Mouse (Mus musculus): ENCODE measurements around the gene Fkbp1a.

Gene Fkbp1a

GRCm38 (mm10) chr2:151533632-151534031 is 8.7 kb upstream of the Fkbp1a start:
- DNase-seq (ENCODE audit: low read depth, low spot score): no peak
- H3K36me3 ChIP-seq (ENCODE audit: control insufficient read depth, insufficient read depth, low read length, poor library complexity, severe bottlenecking): no peaks in the 10 kb centered on the region
- no peaks in the 10 kb centered on the region for H3K27me3 ChIP-seq (ENCODE audit: control insufficient read depth, insufficient read depth, low read length, poor library complexity, severe bottlenecking)

GRCm38 (mm10) chr2:151535961-151536617 is 6.2 kb upstream of the Fkbp1a start:
- H3K27me3 ChIP-seq (ENCODE audit: control insufficient read depth, insufficient read depth, low read length, poor library complexity, severe bottlenecking): no peaks in the 10 kb centered on the region
- H3K36me3 ChIP-seq (ENCODE audit: control insufficient read depth, insufficient read depth, low read length, poor library complexity, severe bottlenecking): no peaks in the 10 kb centered on the region
- peak; percentile 11 for DNase-seq (ENCODE audit: low read depth, low spot score)

GRCm38 (mm10) chr2:151536618-151536974 is 5.7 kb upstream of the Fkbp1a start:
- H3K36me3 ChIP-seq (ENCODE audit: control insufficient read depth, insufficient read depth, low read length, poor library complexity, severe bottlenecking): no peaks in the 10 kb centered on the region
- no peak for DNase-seq (ENCODE audit: low read depth, low spot score)
- no peaks in the 10 kb centered on the region for H3K27me3 ChIP-seq (ENCODE audit: control insufficient read depth, insufficient read depth, low read length, poor library complexity, severe bottlenecking)

- H3K27me3 ChIP-seq (ENCODE audit: control insufficient read depth, insufficient read depth, low read length, poor library complexity, severe bottlenecking): no peaks in the 10 kb centered on the region
- no peak for DNase-seq (ENCODE audit: low read depth, low spot score)
Observed at GRCm38 (mm10) chr2:151538646-151539045, 3.6 kb upstream of the Fkbp1a start.

GRCm38 (mm10) chr2:151543063-151543895 is 996 bp downstream of the Fkbp1a start:
- H3K36me3 ChIP-seq (ENCODE audit: control insufficient read depth, insufficient read depth, low read length, poor library complexity, severe bottlenecking): no peaks in the 10 kb centered on the region
- peak; percentile 24 for DNase-seq (ENCODE audit: low read depth, low spot score)
- H3K27me3 ChIP-seq (ENCODE audit: control insufficient read depth, insufficient read depth, low read length, poor library complexity, severe bottlenecking): no peaks in the 10 kb centered on the region

More at GRCm38 (mm10) chr2:151538646-151539045, 3.6 kb upstream of the Fkbp1a start:
- no peaks in the 10 kb centered on the region for H3K36me3 ChIP-seq (ENCODE audit: control insufficient read depth, insufficient read depth, low read length, poor library complexity, severe bottlenecking)

- Histone ChIP-seq H3K27me3 (ENCODE audit: control insufficient read depth, insufficient read depth, low read length, poor library complexity, severe bottlenecking) (no peaks in the 10 kb centered on the region), H3K36me3 (ENCODE audit: control insufficient read depth, insufficient read depth, low read length, poor library complexity, severe bottlenecking) (0 out of 2 replicates have a peak, but pooled peaks cover 1% of the 10 kb centered on the region)
- no peak for DNase-seq (ENCODE audit: low read depth, low spot score)
Observed at GRCm38 (mm10) chr2:151544673-151545072, 2.4 kb downstream of the Fkbp1a start.

GRCm38 (mm10) chr2:151546571-151546970 is 4.3 kb downstream of the Fkbp1a start:
- Histone ChIP-seq H3K36me3 (ENCODE audit: control insufficient read depth, insufficient read depth, low read length, poor library complexity, severe bottlenecking) (0 out of 2 replicates have a peak, but pooled peaks cover 1% of the 10 kb centered on the region), H3K27me3 (ENCODE audit: control insufficient read depth, insufficient read depth, low read length, poor library complexity, severe bottlenecking) (no peaks in the 10 kb centered on the region)
- DNase-seq (ENCODE audit: low read depth, low spot score): no peak

- Histone ChIP-seq H3K36me3 (ENCODE audit: control insufficient read depth, insufficient read depth, low read length, poor library complexity, severe bottlenecking) (peaks cover 5% of the 10 kb centered on the region; the same call in 1 of the 2 replicates), H3K27me3 (ENCODE audit: control insufficient read depth, insufficient read depth, low read length, poor library complexity, severe bottlenecking) (no peaks in the 10 kb centered on the region)
- no peak for DNase-seq (ENCODE audit: low read depth, low spot score)
Observed at GRCm38 (mm10) chr2:151549615-151550121, 7.4 kb downstream of the Fkbp1a start.

GRCm38 (mm10) chr2:151562930-151563921 is 20.9 kb downstream of the Fkbp1a start:
- Histone ChIP-seq H3K27me3 (ENCODE audit: control insufficient read depth, insufficient read depth, low read length, poor library complexity, severe bottlenecking) (no peaks in the 10 kb centered on the region), H3K36me3 (ENCODE audit: control insufficient read depth, insufficient read depth, low read length, poor library complexity, severe bottlenecking) (peaks cover 6% of the 10 kb centered on the region)
- peak; percentile 36 for DNase-seq (ENCODE audit: low read depth, low spot score)

- Histone ChIP-seq H3K36me3 (ENCODE audit: control insufficient read depth, insufficient read depth, low read length, poor library complexity, severe bottlenecking) (peaks cover 5% of the 10 kb centered on the region), H3K27me3 (ENCODE audit: control insufficient read depth, insufficient read depth, low read length, poor library complexity, severe bottlenecking) (no peaks in the 10 kb centered on the region)
- DNase-seq (ENCODE audit: low read depth, low spot score): no peak
Observed at GRCm38 (mm10) chr2:151564006-151564405, 21.7 kb downstream of the Fkbp1a start.

GRCm38 (mm10) chr2:151564986-151565385 is 22.7 kb downstream of the Fkbp1a start:
- H3K27me3 ChIP-seq (ENCODE audit: control insufficient read depth, insufficient read depth, low read length, poor library complexity, severe bottlenecking): no peaks in the 10 kb centered on the region
- no peak for DNase-seq (ENCODE audit: low read depth, low spot score)
- peaks cover 1% of the 10 kb centered on the region for H3K36me3 ChIP-seq (ENCODE audit: control insufficient read depth, insufficient read depth, low read length, poor library complexity, severe bottlenecking)

- Histone ChIP-seq H3K36me3 (ENCODE audit: control insufficient read depth, insufficient read depth, low read length, poor library complexity, severe bottlenecking) (no peaks in the 10 kb centered on the region), H3K27me3 (ENCODE audit: control insufficient read depth, insufficient read depth, low read length, poor library complexity, severe bottlenecking) (no peaks in the 10 kb centered on the region)
- DNase-seq (ENCODE audit: low read depth, low spot score): no peak
Observed at GRCm38 (mm10) chr2:151566856-151567255, 24.6 kb downstream of the Fkbp1a start.

- peak; percentile 8 for DNase-seq (ENCODE audit: low read depth, low spot score)
- Histone ChIP-seq H3K27me3 (ENCODE audit: control insufficient read depth, insufficient read depth, low read length, poor library complexity, severe bottlenecking) (no peaks in the 10 kb centered on the region), H3K36me3 (ENCODE audit: control insufficient read depth, insufficient read depth, low read length, poor library complexity, severe bottlenecking) (no peaks in the 10 kb centered on the region)
Observed at GRCm38 (mm10) chr2:151569452-151569851, 27.2 kb downstream of the Fkbp1a start.
